Mouse (Mus musculus) T-helper 2 cell (primary cell): ENCODE data around the gene Mfsd4b2.
"Not testable (repeated sequence)": the region's sequence is repeated elsewhere in the genome, so short reads cannot be mapped to it uniquely, and the experiment has no call there.

ENCODE experiments used
- in situ Hi-C: fragments of 300-600 bp; cut with MboI, MseI; formaldehyde crosslinking; loops from one replicate; pipeline ENCODE4 v1.15.1; 2025; ENCODE audit warnings: high pct_unique_total_duplicates

Gene Mfsd4b2

DNA sequence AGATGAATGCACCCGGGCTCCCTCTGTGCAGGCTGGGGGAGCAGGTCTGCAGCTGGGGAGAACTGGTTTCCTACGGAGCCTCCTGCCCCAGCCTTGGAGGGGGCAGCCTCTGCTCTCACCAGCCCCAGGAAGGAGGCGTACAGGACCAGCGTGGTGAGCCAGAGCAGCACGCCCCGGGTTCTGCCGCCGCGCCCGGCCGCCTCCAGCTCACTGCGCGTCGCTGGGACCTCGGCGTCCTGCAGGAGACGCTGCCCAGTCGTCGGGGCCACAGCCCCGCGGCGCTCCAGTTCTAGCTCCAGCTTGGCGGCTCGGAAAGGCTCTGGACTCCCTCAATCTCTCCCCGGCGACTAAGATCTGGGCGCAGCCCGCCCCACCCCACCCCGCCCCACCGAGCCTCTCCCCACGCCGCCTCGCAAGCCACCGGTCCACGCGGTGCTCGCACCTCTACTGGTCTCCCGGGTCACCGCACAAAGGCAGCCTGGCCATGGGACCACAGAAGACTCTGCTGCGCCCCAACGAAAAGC is at the start of gene Mfsd4b2:
Mfsd4b2 (minus strand) TSS at position 308 of the 524 bp plus-strand sequence.
- in situ Hi-C loops: no loop called here

DNA sequence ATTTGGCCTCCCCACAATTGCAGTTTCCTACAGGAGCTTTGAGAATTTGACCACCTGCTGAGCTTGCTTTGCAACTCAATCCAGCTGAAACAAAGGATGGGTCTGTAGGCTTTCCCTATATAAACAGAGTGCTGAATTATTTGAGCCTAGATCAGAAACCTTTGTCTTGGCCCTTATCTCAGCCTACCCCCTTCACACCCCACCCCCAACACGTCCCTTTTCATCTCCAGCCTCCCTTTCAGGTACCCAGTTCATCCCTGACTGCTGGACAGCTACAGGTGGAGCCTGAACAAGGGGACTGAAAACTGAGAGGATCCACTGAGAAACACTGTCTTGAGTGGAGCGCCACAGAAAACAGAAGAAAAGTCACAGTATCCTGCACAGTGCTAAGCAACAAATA is 49.0 kb upstream of the Mfsd4b2 start:
- in situ Hi-C loops: no loop called here

DNA sequence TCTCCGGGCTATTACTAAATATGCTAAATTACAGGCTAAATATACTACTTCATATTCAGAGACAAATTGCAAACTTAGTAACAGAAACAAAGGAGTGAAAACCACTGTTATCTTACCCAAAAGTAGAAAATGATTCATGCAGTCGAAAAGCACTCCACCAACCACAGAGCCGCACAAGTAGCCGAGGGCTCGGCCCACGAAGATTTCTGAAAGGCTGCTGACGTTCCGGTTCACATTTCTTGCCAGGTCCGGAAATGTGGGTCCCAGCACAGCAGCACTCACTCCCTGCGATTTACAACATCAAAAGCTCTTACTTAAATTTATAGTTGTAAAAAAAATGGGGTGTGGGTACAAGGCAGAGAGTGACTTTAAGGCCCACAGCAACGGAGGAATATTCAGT is 48.3 kb upstream of the Mfsd4b2 start:
- in situ Hi-C loops: no loop called here

DNA sequence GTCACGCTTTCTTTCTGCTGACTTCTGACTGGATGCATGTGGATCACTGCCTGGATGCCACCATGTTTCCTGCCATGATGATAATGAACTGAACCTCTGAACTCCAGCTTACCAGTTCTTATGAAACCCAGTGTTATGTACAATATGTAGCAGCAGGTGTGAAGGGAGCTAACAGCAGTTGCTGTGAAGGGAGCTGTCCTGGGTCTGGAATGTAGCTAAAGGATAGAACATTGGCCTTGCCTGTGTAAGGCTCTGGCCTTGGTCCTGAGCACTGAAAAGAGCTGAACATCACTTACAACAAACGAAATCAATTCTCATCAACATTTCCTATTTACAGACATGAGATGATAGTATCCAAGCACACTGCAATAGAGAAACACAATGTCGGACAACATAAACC is 40.8 kb upstream of the Mfsd4b2 start:
- in situ Hi-C loops: no loop called here

DNA sequence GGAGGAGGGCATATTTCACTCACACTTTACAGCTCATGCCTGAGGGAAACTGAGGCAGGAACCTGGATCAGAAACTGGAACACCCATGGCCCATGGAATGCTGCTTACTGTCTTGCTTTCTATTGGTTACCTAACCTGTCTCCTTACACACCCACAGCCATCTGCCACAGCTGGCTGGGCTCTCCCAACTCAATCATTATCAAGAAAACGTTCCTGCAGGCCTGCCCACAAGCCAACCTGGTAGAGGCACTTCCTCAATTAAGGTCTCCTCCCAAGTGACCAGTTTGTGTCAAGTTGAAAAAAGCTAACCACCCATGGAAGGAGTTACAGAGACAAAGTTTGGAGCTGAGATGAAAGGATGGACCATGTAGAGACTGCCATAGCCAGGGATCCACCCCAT is 35.2 kb upstream of the Mfsd4b2 start:
- in situ Hi-C loops: loop anchor here (5.0 kb wide), 3 partner anchors 60 to 250 kb away; no protein-coding TSS in a partner anchor

DNA sequence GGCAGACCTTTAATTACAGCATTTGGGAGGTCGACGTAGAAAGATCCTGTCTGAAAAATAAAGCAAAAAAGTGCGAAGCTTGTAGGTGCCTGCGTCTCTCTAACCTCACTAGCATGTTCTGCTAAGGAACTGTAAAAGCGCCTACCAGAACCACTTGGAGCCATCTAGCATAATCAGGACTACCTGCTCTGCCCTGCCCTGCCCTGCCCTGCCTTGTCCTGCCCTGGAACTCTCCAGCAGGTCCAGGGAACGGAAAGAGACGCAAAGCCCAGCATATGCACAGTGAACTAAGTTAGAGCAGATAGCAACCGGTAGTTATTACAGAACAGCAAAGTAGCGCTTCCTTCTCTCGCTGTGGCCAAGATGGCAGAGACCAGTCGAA is 33.7 kb upstream of the Mfsd4b2 start:
- in situ Hi-C loops: loop anchor here (5.0 kb wide), 3 partner anchors 58 to 252 kb away; no protein-coding TSS in a partner anchor

DNA sequence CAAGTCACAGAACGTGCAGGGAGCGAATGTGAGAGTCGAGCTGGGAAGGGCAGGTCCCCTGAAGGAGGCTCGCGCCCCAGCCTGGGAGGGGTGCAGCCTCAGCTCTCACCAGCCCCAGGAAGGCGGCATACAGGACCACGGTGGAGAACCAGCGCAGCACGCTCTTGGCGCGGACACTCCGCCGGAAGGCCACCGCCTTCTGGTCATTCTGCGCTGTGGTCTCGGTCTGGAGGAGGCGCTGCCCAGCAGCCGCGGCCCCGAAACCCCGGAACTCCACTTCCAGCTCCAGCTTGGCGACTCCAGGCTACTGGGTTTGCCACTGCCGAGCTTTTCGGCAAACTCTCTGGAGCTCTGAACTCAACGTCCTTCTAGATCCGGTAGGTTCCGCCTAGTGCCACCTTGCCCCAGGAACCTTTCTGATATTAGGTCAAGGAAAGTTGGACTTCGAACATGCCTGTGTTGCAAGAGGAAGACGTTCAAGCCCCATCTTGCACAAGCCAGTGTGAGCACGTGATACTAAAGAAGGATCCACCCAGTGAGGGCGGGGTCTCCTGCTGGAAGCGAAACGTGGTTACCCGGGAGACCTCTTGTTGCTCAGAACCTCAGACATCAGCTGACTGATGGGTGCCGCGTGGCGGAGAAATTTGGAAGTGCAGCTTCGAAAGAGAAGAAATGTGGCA is 33.2 kb upstream of the Mfsd4b2 start, which contains the start of gene Mfsd4b3:
Mfsd4b3 (minus strand) TSS at position 393 of the 680 bp plus-strand sequence.
- in situ Hi-C loops: loop anchor here (5.0 kb wide), 3 partner anchors 58 to 252 kb away; no protein-coding TSS in a partner anchor

DNA sequence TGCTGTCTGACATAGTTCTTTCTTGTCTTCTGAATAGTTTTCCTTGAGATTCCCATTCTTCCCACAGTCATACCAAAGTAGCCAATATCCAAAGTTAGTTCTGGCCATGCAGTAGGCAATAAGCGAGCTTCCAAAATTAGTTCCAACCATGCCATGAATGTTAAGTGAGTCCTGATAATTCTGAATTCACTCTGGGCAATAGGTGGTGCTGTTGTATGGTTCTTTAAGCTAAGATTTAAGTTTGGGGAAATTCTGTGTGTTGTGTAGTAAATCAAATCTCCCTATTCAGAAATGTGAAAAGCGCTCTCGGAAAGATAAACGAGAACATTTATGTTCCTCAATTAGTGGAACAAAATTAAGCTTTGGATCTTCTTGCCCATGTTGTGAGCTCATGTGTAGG is 31.5 kb upstream of the Mfsd4b2 start:
- in situ Hi-C loops: no loop called here

DNA sequence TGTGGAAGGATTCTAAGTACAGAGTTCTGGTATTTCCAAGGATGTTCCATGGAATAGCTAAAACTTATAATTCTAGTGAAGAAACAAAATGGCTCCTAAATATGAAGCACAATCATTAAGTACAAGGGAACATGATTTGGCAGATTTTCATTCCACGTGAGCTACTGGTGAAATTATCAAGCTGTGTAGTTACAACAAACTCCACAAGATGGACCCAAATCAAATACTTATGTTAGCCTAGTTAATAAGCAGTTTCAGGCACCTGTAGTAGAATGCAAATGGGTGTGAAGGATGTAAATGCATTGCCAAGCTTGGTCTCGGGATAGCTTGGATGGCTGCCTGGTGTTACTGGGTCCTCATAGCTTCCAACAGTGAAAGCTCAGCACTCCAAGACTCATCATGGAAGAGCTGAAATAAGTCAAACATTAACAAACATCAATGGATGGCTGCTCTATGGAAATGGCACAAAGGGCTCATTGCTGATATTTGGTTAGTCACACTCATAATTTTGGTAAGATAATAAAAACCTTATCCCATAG is 29.7 kb upstream of the Mfsd4b2 start:
- in situ Hi-C loops: no loop called here

DNA sequence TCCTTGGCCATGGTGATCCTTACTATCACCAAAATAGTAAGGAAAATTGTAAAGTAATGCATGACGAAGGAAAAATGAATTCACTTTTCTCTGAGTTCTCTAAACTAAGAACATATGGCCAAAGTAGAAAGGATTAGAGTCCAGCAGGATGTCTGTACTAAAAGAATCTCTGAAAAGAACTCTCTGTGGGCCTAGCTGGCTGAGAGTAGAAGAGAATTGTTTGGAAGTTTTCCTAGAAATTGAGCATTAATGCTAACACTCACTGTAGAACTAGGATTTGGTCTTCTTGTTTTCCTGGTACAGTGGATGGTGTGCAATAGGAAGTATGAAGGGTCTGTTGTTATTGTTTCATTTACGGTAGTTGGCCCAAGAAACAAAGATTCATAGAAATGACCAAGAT is 28.4 kb upstream of the Mfsd4b2 start:
- in situ Hi-C loops: no loop called here

DNA sequence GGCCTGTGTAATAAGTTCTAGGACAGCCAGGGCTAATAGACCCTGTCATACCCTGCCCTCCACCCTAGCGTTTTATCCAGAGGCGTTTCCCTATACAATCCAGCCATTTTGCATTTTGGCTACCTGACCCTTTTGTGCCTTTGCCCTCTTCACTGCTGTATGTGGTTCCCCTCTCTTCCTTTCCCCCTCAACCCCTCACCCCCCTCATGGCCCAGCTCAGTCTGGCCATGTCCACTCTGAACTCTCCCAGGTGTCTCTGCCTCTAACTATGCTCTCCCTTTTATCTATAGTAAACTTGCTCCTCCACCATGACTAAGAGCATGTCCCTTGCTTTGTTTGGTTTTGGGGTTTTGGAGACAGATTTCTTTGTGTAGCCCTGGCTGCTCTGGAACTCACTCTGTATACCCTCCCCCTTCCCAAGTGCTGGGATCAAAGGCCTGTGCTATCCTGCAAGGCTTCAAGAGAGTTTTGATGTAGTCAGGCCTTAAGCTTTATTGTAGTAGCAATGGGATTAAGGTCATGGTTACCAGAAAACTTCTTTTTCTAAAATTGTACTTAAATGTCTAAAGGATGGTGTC is 22.7 kb upstream of the Mfsd4b2 start:
- in situ Hi-C loops: no loop called here

DNA sequence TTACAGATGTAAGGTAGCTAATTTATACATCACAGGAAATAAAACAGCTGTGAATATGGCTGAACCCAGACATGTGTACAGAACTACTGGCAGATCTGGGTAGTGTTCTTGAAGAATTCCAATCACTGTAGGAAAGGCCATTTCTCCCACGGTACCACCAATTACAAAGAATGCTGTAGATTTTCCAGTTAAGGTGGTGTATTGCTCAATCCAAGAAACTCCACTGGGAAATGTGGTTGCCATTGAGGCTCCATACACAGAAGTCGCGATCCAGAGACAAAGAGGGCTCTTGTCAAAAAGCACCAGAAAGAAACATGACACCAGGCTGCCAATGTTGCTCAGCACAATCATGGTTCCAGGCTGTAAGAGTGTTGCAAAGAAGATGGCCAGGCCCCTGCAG is 20.5 kb upstream of the Mfsd4b2 start:
- in situ Hi-C loops: not testable (repeated sequence)

DNA sequence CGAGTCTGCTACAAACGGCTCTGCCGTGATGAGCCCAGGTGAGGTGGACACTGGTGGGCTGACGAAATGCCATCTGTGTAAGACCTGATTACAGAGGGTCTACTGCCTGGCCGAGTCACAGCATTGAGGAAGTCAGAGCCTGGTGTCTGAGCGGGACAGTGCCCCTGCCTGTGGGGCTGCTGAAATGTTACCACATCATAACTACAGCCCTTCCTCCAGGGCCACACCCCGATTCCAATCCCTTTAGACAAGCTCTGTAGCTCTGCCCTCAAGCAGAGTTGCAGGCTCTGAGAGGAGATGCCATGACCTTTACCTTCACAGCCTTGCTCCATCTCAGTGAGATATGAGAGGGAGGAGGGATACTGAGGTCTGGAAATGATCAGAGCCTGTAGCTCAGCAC is 9.8 kb upstream of the Mfsd4b2 start:
- in situ Hi-C loops: no loop called here

DNA sequence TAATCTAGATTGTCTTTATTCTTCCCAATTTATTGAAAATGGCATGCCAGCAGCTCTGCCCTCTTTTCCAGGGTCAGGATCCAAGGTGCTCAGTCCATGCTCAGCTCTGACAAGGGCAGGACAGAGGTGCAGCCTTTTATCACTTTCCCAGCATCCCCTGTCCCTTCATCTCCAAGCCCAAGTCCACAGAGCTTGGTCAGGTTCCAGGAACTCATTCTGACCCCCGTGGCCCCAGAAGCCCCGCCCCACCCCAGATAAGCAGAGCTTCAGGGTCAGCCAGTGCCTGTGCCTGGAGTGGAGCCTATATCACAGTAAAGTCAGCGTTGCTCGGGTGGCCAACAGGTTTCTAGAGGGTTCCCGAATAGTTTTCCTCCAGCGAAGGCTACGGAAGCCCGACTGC is 2.2 kb downstream of the Mfsd4b2 start:
- in situ Hi-C loops: not testable (repeated sequence)

DNA sequence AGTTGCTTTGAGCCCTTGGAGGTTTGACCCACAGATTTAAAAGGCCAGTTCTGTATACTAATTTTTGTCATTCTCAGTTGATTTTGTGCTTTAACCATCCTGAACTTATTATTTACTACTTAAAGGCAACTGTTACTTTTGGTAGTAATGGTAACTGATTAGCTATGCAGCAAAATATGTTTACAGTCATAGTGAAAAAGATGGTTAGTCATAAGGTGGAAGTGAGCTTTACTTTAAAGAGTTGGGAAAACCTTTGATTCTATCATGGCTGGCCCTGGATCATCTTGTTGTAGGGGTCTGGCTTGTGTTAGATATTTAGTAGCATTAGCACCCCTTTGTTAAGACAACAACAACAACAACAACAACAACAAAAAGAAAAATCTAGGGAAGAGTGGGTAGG is 14.1 kb downstream of the Mfsd4b2 start:
- in situ Hi-C loops: no loop called here

DNA sequence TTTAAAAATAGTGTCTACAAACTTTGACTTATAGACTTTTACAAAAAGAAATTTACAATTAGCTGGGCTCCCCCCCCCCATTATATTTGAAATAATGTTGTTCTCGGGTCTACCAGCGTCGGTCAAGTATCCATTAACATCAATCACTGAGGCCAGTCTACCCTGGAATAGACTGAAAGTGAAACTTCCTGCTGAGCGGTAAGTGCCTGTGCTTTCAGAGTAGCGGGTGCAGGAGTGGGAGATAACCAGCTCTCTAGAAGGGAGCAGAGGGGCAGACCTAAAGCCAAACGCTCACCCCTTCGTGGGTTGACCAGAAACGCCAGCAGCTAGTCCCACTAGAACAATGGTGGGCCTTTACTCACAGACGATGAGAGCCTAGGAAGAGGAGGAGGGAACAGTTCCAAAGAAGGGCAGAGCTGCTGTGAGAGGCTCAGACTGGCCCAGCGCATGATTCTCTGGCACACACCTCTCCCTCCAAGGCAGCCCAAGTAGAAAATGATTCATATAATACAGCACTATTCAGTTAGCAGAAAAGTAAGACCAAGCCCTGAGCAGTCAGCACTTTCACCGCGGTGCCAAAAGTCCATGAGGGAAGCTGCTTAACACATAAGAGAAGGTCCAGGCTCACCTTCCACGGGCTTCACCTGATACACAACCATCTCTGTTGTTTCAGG is 17.8 kb downstream of the Mfsd4b2 start:
- in situ Hi-C loops: loop anchor here (10.0 kb wide), 2 partner anchors 494 to 1786 kb away; no protein-coding TSS in a partner anchor

DNA sequence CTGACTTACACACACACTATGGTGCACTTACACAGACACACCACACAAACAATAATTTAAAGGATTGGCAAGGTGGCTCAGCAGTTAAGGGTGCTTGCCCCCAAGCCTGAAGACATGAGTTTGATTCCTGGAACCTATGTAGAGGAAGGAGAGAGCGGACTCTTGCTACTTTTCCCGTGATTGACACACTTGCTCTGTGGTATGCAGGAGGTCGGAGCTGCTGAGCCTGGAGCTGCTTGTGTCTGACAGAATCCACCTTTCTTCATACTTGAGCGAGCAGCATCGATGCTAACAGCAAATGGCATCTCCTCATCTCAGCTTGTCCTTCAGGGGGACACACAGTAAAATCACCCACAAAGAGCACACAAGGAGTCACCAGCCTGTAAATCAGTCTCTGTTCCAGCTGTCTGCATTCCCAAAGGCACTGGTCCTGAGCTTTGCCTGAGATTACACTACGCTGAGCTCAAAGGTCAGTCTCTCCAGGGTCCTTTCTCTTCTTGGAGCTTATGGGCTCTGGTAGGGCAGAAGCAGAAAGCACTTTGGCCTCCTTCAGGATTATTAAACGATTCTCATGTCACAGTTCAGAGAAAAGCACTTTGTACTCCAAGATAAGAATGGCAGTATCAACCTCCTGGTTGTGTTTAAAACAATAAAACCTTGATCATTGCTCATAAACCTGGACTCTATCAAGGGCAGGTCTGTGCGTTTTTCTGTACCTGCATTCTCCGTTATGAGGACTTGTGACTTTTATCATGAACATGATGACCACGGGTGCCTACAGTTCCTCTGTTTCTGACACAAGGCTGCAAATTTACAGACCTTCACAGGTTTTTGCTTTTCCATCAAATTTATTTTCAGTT is 19.7 kb downstream of the Mfsd4b2 start:
- in situ Hi-C loops: loop anchor here (10.0 kb wide), 2 partner anchors 492 to 1788 kb away; no protein-coding TSS in a partner anchor

DNA sequence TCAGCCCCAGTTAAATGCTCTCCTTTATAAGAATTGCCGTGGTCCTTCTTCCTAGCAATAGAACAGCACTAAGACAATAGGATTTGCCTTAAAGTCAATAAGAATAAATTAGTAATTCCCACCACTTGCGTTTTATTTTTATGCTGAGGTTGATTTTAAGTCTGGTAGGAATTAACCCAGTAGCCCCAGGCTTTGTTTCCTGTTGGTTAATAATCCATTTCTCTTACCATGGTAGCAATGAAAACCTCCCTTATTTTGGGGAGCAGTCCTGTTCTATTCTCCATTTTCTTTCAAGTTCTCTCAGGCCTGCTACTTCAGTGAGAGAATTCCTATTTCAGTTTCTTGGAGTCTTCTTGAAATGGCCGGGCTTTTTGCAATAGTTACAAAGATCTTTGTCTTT is 22.5 kb downstream of the Mfsd4b2 start:
- in situ Hi-C loops: loop anchor here (5.0 to 10.0 kb wide), 3 partner anchors 58 to 1791 kb away; partner anchors contain the start of gene Mfsd4b3

DNA sequence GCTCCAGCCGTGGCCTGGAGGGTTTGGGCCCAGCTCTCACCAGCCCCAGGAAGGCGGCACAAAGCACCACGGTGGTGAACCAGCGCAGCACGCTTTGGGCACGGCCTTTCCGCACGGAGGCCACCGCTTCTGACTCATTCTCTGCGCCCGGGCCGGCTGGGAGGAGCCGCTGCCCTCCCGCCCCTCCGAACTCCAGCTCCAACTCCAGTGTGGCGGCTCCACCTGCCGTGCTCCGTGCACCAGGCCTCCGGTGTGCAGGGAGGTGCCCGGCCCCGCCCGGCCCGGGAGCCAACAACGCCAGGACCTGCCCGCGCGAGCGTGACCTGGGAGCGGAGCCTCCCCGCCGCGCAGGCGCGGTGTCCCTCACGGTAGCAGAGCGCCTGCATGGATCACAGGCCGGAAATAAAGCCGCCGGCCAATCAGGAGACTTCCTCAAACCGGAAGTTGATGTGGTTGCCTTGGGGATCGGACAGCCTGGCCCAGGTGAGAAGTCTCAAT is 27.8 kb downstream of the Mfsd4b2 start, which contains the start of gene Mfsd4b4:
Mfsd4b4 (minus strand) TSS at position 365 of the 498 bp plus-strand sequence.
- in situ Hi-C loops: no loop called here

DNA sequence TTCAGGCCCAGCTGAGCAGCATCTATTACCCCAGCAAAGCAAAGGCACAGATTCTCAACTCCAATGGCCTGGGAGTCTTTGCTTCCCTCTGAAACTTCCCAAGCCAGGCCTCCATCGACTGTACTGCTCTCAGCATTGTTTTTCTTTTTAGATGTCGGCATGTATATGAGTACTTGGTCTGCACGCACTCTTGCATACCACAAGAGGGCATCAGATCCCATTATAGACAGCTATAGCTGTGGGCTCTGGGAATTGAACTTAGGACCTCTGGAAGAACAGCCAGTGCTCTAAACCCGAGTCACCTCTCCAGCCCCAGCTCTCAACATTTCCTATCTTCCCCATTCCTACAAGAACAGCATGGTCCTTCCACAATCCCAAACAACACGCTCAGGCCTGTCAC is 30.2 kb downstream of the Mfsd4b2 start:
- in situ Hi-C loops: no loop called here
